Mouse (Mus musculus) hindbrain, embryonic 10.5 days (tissue): Measurements from ENCODE around the gene Nuak2. TPM values are rescaled to one million over a fixed set of nuclear protein-coding genes. Genes with fewer than 3 reads are reported as not detected.

Experiments used
- DNase-seq: peaks from one replicate; pipeline ENCODE4 v3.0.0-alpha.2; 2017; ENCODE audit warnings: low spot score
- H3K27ac ChIP-seq: fragments of 300-500 bp; sonication (generic); 2 replicates; pipeline ENCODE4 v1.5.1; 2016; ENCODE audit warnings: mild to moderate bottlenecking, moderate library complexity
- H3K27me3 ChIP-seq: fragments of 300-500 bp; sonication (generic); 2 replicates; pipeline ENCODE4 v1.6.1; 2016; ENCODE audit warnings: mild to moderate bottlenecking; ENCODE audit not compliant: poor library complexity, insufficient read depth, severe bottlenecking
- H3K36me3 ChIP-seq: fragments of 300-500 bp; sonication (generic); 2 replicates; pipeline ENCODE4 v1.6.1; 2016; ENCODE audit warnings: mild to moderate bottlenecking, moderate library complexity
- H3K4me1 ChIP-seq: fragments of 300-500 bp; sonication (generic); replicated peaks from 2 replicates; pipeline ENCODE4 v1.6.1; 2016; ENCODE audit warnings: mild to moderate bottlenecking
- H3K4me3 ChIP-seq: fragments of 300-500 bp; sonication (generic); 2 replicates; pipeline ENCODE4 v1.5.1; 2016; ENCODE audit warnings: mild to moderate bottlenecking, moderate library complexity
- H3K9me3 ChIP-seq: fragments of 300-500 bp; sonication (generic); 2 replicates; pipeline ENCODE4 v1.6.1; 2016; ENCODE audit warnings: mild to moderate bottlenecking, moderate library complexity
- WGBS: fragments of 180-500 bp; shearing (Covaris S2); methylation state at CpG from one replicate; pipeline ENCODE4 v1.1.7; 2016; 5-methylcytosine and 5-hydroxymethylcytosine counted together
- polyA plus RNA-seq: library from polyadenylated mRNA; unstranded; fragments of >200 nt; fragmentation: Nextera tagmentation; extraction: Ambion mirVana; gene quantifications from 2 replicates; pipeline ENCODE4 v1.2.1, GENCODE M21; 2016

The Nuak2 gene
- polyA plus RNA-seq, 1 experiment from 2014 or later, result 44.4 TPM

GRCm38 (mm10) chr1:132377811-132378210 lies 61.9 kb downstream of the Nuak2 start:
- DNase-seq, result no peak
- Histone ChIP-seq H3K27ac (no peak overlapping the region), H3K4me3 (no peak overlapping the region), H3K36me3 (peaks cover 90% of the 10 kb centered on the region), H3K9me3 (no peaks in the 10 kb centered on the region), H3K27me3 (no peaks in the 10 kb centered on the region), H3K4me1 (peaks cover 53% of the 10 kb centered on the region)
- 88% methylated on average over 3 of the region's 3 CpGs for WGBS

GRCm38 (mm10) chr1:132380550-132381100 lies 64.7 kb downstream of the Nuak2 start:
- H3K4me3 ChIP-seq, result no peak overlapping the region
- no peak for DNase-seq
- H3K36me3 ChIP-seq, result peaks cover 71% of the 10 kb centered on the region
- no peaks in the 10 kb centered on the region for H3K9me3 ChIP-seq
- H3K27ac ChIP-seq, result 0 out of 2 replicates have a peak overlapping the region, but pooled peaks have one; percentile 35
- whole genome bisulfite sequencing, result 88% methylated on average over 27 of the region's 27 CpGs
- no peaks in the 10 kb centered on the region for H3K27me3 ChIP-seq
- H3K4me1 ChIP-seq, result peaks cover 43% of the 10 kb centered on the region

GRCm38 (mm10) chr1:132381929-132382328 lies 66.0 kb downstream of the Nuak2 start:
- Histone ChIP-seq H3K27ac (no peak overlapping the region; the same call in 1 of the 2 replicates), H3K27me3 (no peaks in the 10 kb centered on the region), H3K36me3 (peaks cover 58% of the 10 kb centered on the region), H3K9me3 (no peaks in the 10 kb centered on the region), H3K4me3 (no peak overlapping the region), H3K4me1 (peaks cover 44% of the 10 kb centered on the region)
- no peak for DNase-seq
- 83% methylated on average over 10 of the region's 10 CpGs for WGBS

Other genes starting within 250 kb of the Nuak2 start
- 10.7 and 12.2 TPM in 2 replicates for gene Mfsd4a, start 248.1 kb upstream of the Nuak2 start, polyA plus RNA-seq
- 2.1 and 2.2 TPM in 2 replicates for gene Cdk18, start 176.4 kb upstream of the Nuak2 start, polyA plus RNA-seq
- 2.6 and 7.7 TPM in 2 replicates for gene Lemd1, start 124.7 kb upstream of the Nuak2 start, polyA plus RNA-seq
- gene AC124108.1, start 124.7 kb upstream of the Nuak2 start, polyA plus RNA-seq, result 1.6 and 2.8 TPM in 2 replicates
- 0.24 and 0.31 TPM in 2 replicates for gene Gm10188, start 86.4 kb upstream of the Nuak2 start, polyA plus RNA-seq
- gene Klhdc8a, start 17.5 kb upstream of the Nuak2 start, polyA plus RNA-seq, result 1.0 and 3.5 TPM in 2 replicates
- 15.1 and 18.7 TPM in 2 replicates for gene Tmcc2, start 75.2 kb downstream of the Nuak2 start, polyA plus RNA-seq
- 10.6 and 12.3 TPM in 2 replicates for gene Dstyk, start 101.4 kb downstream of the Nuak2 start, polyA plus RNA-seq
- 47.4 and 60.0 TPM in 2 replicates for gene Rbbp5, start 161.2 kb downstream of the Nuak2 start, polyA plus RNA-seq
- gene Tmem81, start 190.1 kb downstream of the Nuak2 start, polyA plus RNA-seq, result 1.1 and 1.9 TPM in 2 replicates
- gene Cntn2, start 227.1 kb downstream of the Nuak2 start, polyA plus RNA-seq, result 41.2 and 87.6 TPM in 2 replicates